Mouse (Mus musculus) testis, adult 2 months (tissue): ENCODE results near the gene Aif1. TPM values are rescaled to one million over a fixed set of nuclear protein-coding genes. Genes with fewer than 3 reads are reported as not detected.

Experiments
- H3K27ac ChIP-seq: fragments of 200-500 bp; 2 replicates; pipeline ENCODE4 v1.5.1; 2012; ENCODE audit warnings: low read depth, low read length; ENCODE audit not compliant: control insufficient read depth, insufficient read depth
- H3K27me3 ChIP-seq: fragments of 200-500 bp; 2 replicates; pipeline ENCODE4 v1.6.1; 2012; ENCODE audit warnings: mild to moderate bottlenecking, low read length, moderate library complexity; ENCODE audit not compliant: control insufficient read depth, insufficient read depth
- H3K36me3 ChIP-seq: fragments of 200-500 bp; 2 replicates; pipeline ENCODE4 v1.6.1; 2012; ENCODE audit warnings: mild to moderate bottlenecking, low read length; ENCODE audit not compliant: control insufficient read depth, insufficient read depth
- H3K4me1 ChIP-seq: fragments of 200-500 bp; 2 replicates; pipeline ENCODE4 v1.6.1; 2012; ENCODE audit warnings: low read length; ENCODE audit not compliant: control insufficient read depth, insufficient read depth
- H3K4me3 ChIP-seq: fragments of 200-500 bp; 2 replicates; pipeline ENCODE4 v1.5.1; 2012; ENCODE audit warnings: low read depth, mild to moderate bottlenecking, low read length, moderate library complexity, mixed read lengths; ENCODE audit not compliant: control insufficient read depth
- CTCF ChIP-seq: fragments of 200-500 bp; IDR thresholded peaks from 2 replicates; pipeline ENCODE4 v1.5.1; 2012; ENCODE audit warnings: low read depth, mild to moderate bottlenecking, inconsistent platforms, low read length, moderate library complexity; ENCODE audit not compliant: control insufficient read depth, insufficient read depth, insufficient replicate concordance
- POLR2A ChIP-seq: fragments of 200-500 bp; IDR thresholded peaks from 2 replicates; pipeline ENCODE4 v1.6.1; 2012; ENCODE audit warnings: low read depth, mild to moderate bottlenecking, inconsistent platforms, low read length, moderate library complexity; ENCODE audit not compliant: control insufficient read depth
- polyA plus RNA-seq: library from polyadenylated mRNA; depleted of rRNA; stranded (reverse); fragments of >200 nt; gene quantifications from 2 replicates; pipeline ENCODE4 v1.2.3, GENCODE M21; 2012

Gene Aif1
- polyA plus RNA-seq, 1 experiment: 444 TPM

DNA sequence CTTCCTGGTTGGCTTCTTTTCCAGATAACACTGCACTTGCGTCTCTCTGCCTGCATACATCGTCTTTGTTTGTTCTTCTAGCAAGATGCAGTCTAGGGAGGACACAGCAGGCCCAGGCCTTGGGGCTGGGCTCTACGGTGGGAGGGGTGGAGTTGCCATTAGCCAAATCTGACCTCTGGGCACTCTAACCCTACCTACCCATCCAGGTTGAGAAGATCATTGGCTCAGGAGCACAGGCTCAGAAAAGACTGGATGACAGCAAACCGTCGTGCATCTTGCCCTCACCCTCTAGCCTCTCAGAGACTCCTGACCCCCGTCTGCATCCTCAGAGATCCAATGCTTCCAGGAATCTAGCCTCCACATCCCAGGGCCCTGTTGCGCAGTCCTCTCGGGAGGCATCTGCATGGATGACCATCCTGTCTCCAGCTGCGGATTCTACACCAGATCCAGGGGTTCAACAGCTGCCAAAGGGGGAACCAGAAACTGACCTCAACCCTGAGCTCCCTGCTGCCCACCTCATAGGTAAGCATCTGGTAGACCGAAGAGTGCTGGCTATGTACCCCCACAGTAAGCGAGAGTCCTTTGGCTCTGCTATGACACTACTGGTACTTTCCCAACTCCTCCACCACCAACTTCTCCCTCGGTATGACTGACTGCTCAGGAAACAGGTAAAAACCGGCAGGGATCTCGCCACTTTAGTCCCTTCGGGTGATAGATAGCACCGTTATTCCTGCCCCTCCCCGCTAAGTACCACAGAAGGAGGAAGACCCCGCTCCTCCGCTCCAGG lies 19.2 kb upstream of the Aif1 start:
- no peaks in the 10 kb centered on the region for H3K27me3 ChIP-seq
- no peaks in the 10 kb centered on the region for H3K36me3 ChIP-seq
- H3K4me3 ChIP-seq: peak overlapping the region; percentile 64
- H3K27ac ChIP-seq: no peak overlapping the region
- peaks cover 13% of the 10 kb centered on the region for H3K4me1 ChIP-seq
- no peak for TF ChIP-seq CTCF
- no peak for TF ChIP-seq POLR2A

- Histone ChIP-seq H3K27ac (no peak within 1 kb of the TSS), H3K27me3 (no peaks in the 10 kb centered on the region), H3K4me3 (no peak within 1 kb of the TSS; the same call in 1 of the 2 replicates)
These were observed 18.3 kb upstream of the Aif1 start, which contains the start of gene Ltb for GRCm38 (mm10) chr17:35193881-35194843. TSS of gene Ltb (plus strand) at chr17:35194439.

GRCm38 (mm10) chr17:35192924-35193323 lies 17.1 kb upstream of the Aif1 start:
- H3K4me1 ChIP-seq: peaks cover 13% of the 10 kb centered on the region
- no peak for TF ChIP-seq POLR2A
- TF ChIP-seq CTCF: no peak
- H3K27me3 ChIP-seq: no peaks in the 10 kb centered on the region
- H3K27ac ChIP-seq: no peak overlapping the region
- H3K36me3 ChIP-seq: no peaks in the 10 kb centered on the region
- no peak overlapping the region for H3K4me3 ChIP-seq

More at GRCm38 (mm10) chr17:35193881-35194843, 18.3 kb upstream of the Aif1 start, which contains the start of gene Ltb:
- H3K36me3 ChIP-seq: no peaks in the 10 kb centered on the region
- H3K4me1 ChIP-seq: peaks cover 13% of the 10 kb centered on the region
- no peak for TF ChIP-seq POLR2A
- TF ChIP-seq CTCF: no peak

GRCm38 (mm10) chr17:35191723-35192122 lies 15.9 kb upstream of the Aif1 start:
- Histone ChIP-seq H3K36me3 (no peaks in the 10 kb centered on the region), H3K4me3 (no peak overlapping the region), H3K27me3 (no peaks in the 10 kb centered on the region), H3K4me1 (peaks cover 14% of the 10 kb centered on the region), H3K27ac (no peak overlapping the region)
- TF ChIP-seq POLR2A (no peak), CTCF (no peak)

GRCm38 (mm10) chr17:35190096-35190495 lies 14.2 kb upstream of the Aif1 start:
- no peaks in the 10 kb centered on the region for H3K27me3 ChIP-seq
- H3K27ac ChIP-seq: no peak overlapping the region
- peaks cover 13% of the 10 kb centered on the region for H3K4me1 ChIP-seq
- H3K4me3 ChIP-seq: no peak overlapping the region
- no peak for TF ChIP-seq CTCF
- no peak for TF ChIP-seq POLR2A
- no peaks in the 10 kb centered on the region for H3K36me3 ChIP-seq

DNA sequence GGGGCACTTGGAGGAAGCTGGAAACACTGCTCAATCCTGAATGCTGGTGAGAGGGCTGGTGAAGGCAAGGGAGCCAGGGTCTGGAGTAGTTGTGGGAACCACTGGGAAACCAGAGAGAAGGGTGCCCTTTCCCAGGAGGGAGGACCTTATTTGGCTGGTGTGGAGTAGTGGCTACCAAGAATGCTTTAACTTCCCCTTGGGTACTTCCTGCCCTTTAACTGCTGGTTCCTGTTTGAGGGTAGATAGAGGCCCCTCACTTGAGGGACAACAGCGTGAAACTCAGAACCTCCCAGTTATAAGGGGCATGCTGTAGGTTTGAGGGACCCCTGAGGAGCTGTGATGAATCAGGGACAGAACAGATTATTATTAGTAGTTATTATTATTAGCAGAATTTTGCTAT lies 13.3 kb upstream of the Aif1 start:
- Histone ChIP-seq H3K4me1 (peaks cover 10% of the 10 kb centered on the region), H3K36me3 (no peaks in the 10 kb centered on the region), H3K27ac (no peak overlapping the region), H3K27me3 (no peaks in the 10 kb centered on the region), H3K4me3 (no peak overlapping the region)
- no peak for TF ChIP-seq CTCF
- TF ChIP-seq POLR2A: no peak
